Mouse (Mus musculus): Measurements from ENCODE around the gene Ncor1. TPM values are rescaled to one million over a fixed set of nuclear protein-coding genes. Genes with fewer than 3 reads are reported as not detected.
"Not testable (repeated sequence)": the region's sequence is repeated elsewhere in the genome, so short reads cannot be mapped to it uniquely, and the experiment has no call there.

The Ncor1 gene
- total RNA-seq, 2 experiments from 2014 or later, result 137 to 148 TPM

- intact Hi-C loops (cut with DNase I), result no loop called here
- DNase-seq, result no peak
Measured at GRCm38 (mm10) chr11:62463225-62463915, 5.0 kb upstream of the Ncor1 start.

- DNase-seq; intact Hi-C loops (cut with DNase I): not testable (repeated sequence)
Measured at GRCm38 (mm10) chr11:62462529-62462928, 4.2 kb upstream of the Ncor1 start.

- DNase-seq, result no peak
- intact Hi-C loops (cut with DNase I), result loop anchor here (5.0 kb wide), 2 partner anchors 79 to 144 kb away; partner anchors contain the start of gene Cenpv
Measured at GRCm38 (mm10) chr11:62458780-62459179, 439 bp upstream of the Ncor1 start.

GRCm38 (mm10) chr11:62457891-62458270 lies 460 bp downstream of the Ncor1 start:
- intact Hi-C loops (cut with DNase I), result loop anchor here (1.0 to 5.0 kb wide), 3 partner anchors 79 to 144 kb away; partner anchors contain the start of genes Cenpv and Ubb
- no peak for DNase-seq

- peak; percentile 91 to 93 for DNase-seq
- intact Hi-C loops (cut with DNase I), result loop anchor here (1.0 to 5.0 kb wide), 3 partner anchors 80 to 145 kb away; partner anchors contain the start of genes Cenpv and Ubb
Measured at GRCm38 (mm10) chr11:62457241-62457890, 975 bp downstream of the Ncor1 start.

GRCm38 (mm10) chr11:62456483-62457172 lies 1.7 kb downstream of the Ncor1 start:
- intact Hi-C loops (cut with DNase I), result loop anchor here (1.0 to 5.0 kb wide), 3 partner anchors 81 to 146 kb away; partner anchors contain the start of genes Cenpv and Ubb

GRCm38 (mm10) chr11:62456021-62456482 lies 2.3 kb downstream of the Ncor1 start:
- DNase-seq, result peak in 1 of 2 experiments; percentile 14
- intact Hi-C loops (cut with DNase I), result loop anchor here (5.0 kb wide), 2 partner anchors 81 to 146 kb away; partner anchors contain the start of gene Cenpv

More at GRCm38 (mm10) chr11:62456483-62457172, 1.7 kb downstream of the Ncor1 start:
- peak; percentile 67 to 74 for DNase-seq

- intact Hi-C loops (cut with DNase I), result loop anchor here (5.0 kb wide), 2 partner anchors 82 to 147 kb away; partner anchors contain the start of gene Cenpv
- no peak for DNase-seq
Measured at GRCm38 (mm10) chr11:62455193-62455592, 3.1 kb downstream of the Ncor1 start.

GRCm38 (mm10) chr11:62448971-62449370 lies 9.4 kb downstream of the Ncor1 start:
- intact Hi-C loops (cut with DNase I), result no loop called here
- no peak for DNase-seq

GRCm38 (mm10) chr11:62445799-62446198 lies 12.5 kb downstream of the Ncor1 start:
- intact Hi-C loops (cut with DNase I), result no loop called here
- no peak for DNase-seq

- intact Hi-C loops (cut with DNase I), result no loop called here
Measured at GRCm38 (mm10) chr11:62440670-62441315, 17.5 kb downstream of the Ncor1 start.

GRCm38 (mm10) chr11:62432211-62432610 lies 26.1 kb downstream of the Ncor1 start:
- no peak for DNase-seq
- intact Hi-C loops (cut with DNase I), result no loop called here

More at GRCm38 (mm10) chr11:62440670-62441315, 17.5 kb downstream of the Ncor1 start:
- DNase-seq, result no peak

GRCm38 (mm10) chr11:62427105-62427504 lies 31.2 kb downstream of the Ncor1 start:
- DNase-seq, result peak in 1 of 2 experiments; percentile 15
- intact Hi-C loops (cut with DNase I), result no loop called here

- intact Hi-C loops (cut with DNase I), result no loop called here
- no peak for DNase-seq
Measured at GRCm38 (mm10) chr11:62426266-62426665, 32.1 kb downstream of the Ncor1 start.

GRCm38 (mm10) chr11:62424525-62424924 lies 33.8 kb downstream of the Ncor1 start:
- intact Hi-C loops (cut with DNase I), result no loop called here
- no peak for DNase-seq

- intact Hi-C loops (cut with DNase I), result no loop called here
- DNase-seq, result no peak
Measured at GRCm38 (mm10) chr11:62415026-62415425, 43.3 kb downstream of the Ncor1 start.

GRCm38 (mm10) chr11:62409611-62410010 lies 48.7 kb downstream of the Ncor1 start:
- intact Hi-C loops (cut with DNase I), result no loop called here
- no peak for DNase-seq

- intact Hi-C loops (cut with DNase I), result no loop called here
- no peak for DNase-seq
Measured at GRCm38 (mm10) chr11:62408848-62409247, 49.5 kb downstream of the Ncor1 start.

GRCm38 (mm10) chr11:62396405-62396804 lies 61.9 kb downstream of the Ncor1 start:
- peak; percentile 47 to 54 for DNase-seq
- intact Hi-C loops (cut with DNase I), result loop anchor here (2.0 to 10.0 kb wide), 3 partner anchors 101 to 278 kb away; partner anchors contain the start of gene Trpv2

GRCm38 (mm10) chr11:62388331-62388679 lies 70.0 kb downstream of the Ncor1 start:
- intact Hi-C loops (cut with DNase I), result no loop called here
- DNase-seq, result no peak

Data from heart, postnatal 10 days (tissue).